Mouse (Mus musculus) large intestine, adult 2 months (tissue): ENCODE data around the gene Efcab12. TPM values are rescaled to one million over a fixed set of nuclear protein-coding genes. Genes with fewer than 3 reads are reported as not detected.

Experiments used
- polyA plus RNA-seq: library from polyadenylated mRNA; depleted of rRNA; stranded (reverse); fragments of >200 nt; gene quantifications from 2 replicates; pipeline ENCODE4 v1.2.3, GENCODE M21; 2012; rRNA removed

Efcab12 gene
- polyA plus RNA-seq, 1 experiment, result 0.04 TPM

Other genes with a start within 250 kb of the Efcab12 start
- gene Mkrn2os, start 245.8 kb downstream of the Efcab12 start, polyA plus RNA-seq, result 116 and 141 TPM in 2 replicates
- 35.6 and 51.8 TPM in 2 replicates for gene Mkrn2, start 236.5 kb downstream of the Efcab12 start, polyA plus RNA-seq
- 99.1 and 126 TPM in 2 replicates for gene Raf1, start 161.8 kb downstream of the Efcab12 start, polyA plus RNA-seq
- 0.22 and 0.37 TPM in 2 replicates for gene Tmem40, start 76.0 kb downstream of the Efcab12 start, polyA plus RNA-seq
- 2.9 and 3.4 TPM in 2 replicates for gene Cand2, start 63.9 kb downstream of the Efcab12 start, polyA plus RNA-seq
- 880 and 963 TPM in 2 replicates for gene Rpl32, start 29.7 kb downstream of the Efcab12 start, polyA plus RNA-seq
- gene Mbd4, start 15.0 kb upstream of the Efcab12 start, polyA plus RNA-seq, result 1.6 and 2.4 TPM in 2 replicates
- 3.7 and 3.9 TPM in 2 replicates for gene Ift122, start 15.1 kb upstream of the Efcab12 start, polyA plus RNA-seq
- gene Rho, start 93.3 kb upstream of the Efcab12 start, polyA plus RNA-seq, result 0.12 and 0.22 TPM in 2 replicates
- not detected in 2 replicates for gene H1foo, start 106.5 kb upstream of the Efcab12 start, polyA plus RNA-seq
- 12.9 and 20.1 TPM in 2 replicates for gene Plxnd1, start 156.6 kb upstream of the Efcab12 start, polyA plus RNA-seq